Mouse (Mus musculus): ENCODE measurements at regions not wholly inside any gene's neighbourhood (a gene's known extent, or its start where the extent isn't known, plus 50 kb on each side); places are given as distances from the start of the nearest gene placed in this dataset.
A peak's percentile ranks its signal among the peaks of the same experiment; 100 is the strongest.

GRCm38 (mm10) chr1:166812920-166813439 lies 131.3 kb upstream of the Fmo9 start:
- H3K4me1 ChIP-seq (ENCODE audit: control insufficient read depth, insufficient read depth, low read length), result no peaks in the 10 kb centered on the region
- H3K4me3 ChIP-seq (ENCODE audit: low read depth, low read length), result no peak overlapping the region

GRCm38 (mm10) chr1:166817927-166818326 lies 136.3 kb upstream of the Fmo9 start:
- Histone ChIP-seq H3K9me3 (replicated peaks; ENCODE audit: control insufficient read depth, insufficient read depth, low read length, poor library complexity, severe bottlenecking) (no peaks in the 10 kb centered on the region), H3K27ac (ENCODE audit: insufficient read depth, low read length) (no peak overlapping the region), H3K36me3 (ENCODE audit: control insufficient read depth, insufficient read depth, low read length, poor library complexity, severe bottlenecking) (no peaks in the 10 kb centered on the region), H3K9ac (ENCODE audit: low read depth, poor library complexity, severe bottlenecking) (no peak overlapping the region), H3K4me1 (ENCODE audit: control insufficient read depth, insufficient read depth, low read length) (no peaks in the 10 kb centered on the region), H3K4me3 (ENCODE audit: low read depth, low read length) (no peak overlapping the region), H3K27me3 (ENCODE audit: control insufficient read depth, insufficient read depth, low read length, poor library complexity, severe bottlenecking) (no peaks in the 10 kb centered on the region)
- TF ChIP-seq EP300 (IDR thresholded peaks at IDR 0.05; ENCODE audit: insufficient read depth, low read depth, low read length) (no peak), POLR2A (IDR thresholded peaks at IDR 0.05; ENCODE audit: insufficient read depth, low read length) (no peak), CTCF (IDR thresholded peaks at IDR 0.05; ENCODE audit: low read depth, low read length) (no peak)

More at GRCm38 (mm10) chr1:166812920-166813439, 131.3 kb upstream of the Fmo9 start:
- H3K27ac ChIP-seq (ENCODE audit: insufficient read depth, low read length), result no peak overlapping the region
- H3K27me3 ChIP-seq (ENCODE audit: control insufficient read depth, insufficient read depth, low read length, poor library complexity, severe bottlenecking), result no peaks in the 10 kb centered on the region
- H3K9ac ChIP-seq (ENCODE audit: low read depth, poor library complexity, severe bottlenecking), result no peak overlapping the region
- TF ChIP-seq CTCF (IDR thresholded peaks at IDR 0.05; ENCODE audit: low read depth, low read length) (no peak), POLR2A (IDR thresholded peaks at IDR 0.05; ENCODE audit: insufficient read depth, low read length) (no peak), EP300 (IDR thresholded peaks at IDR 0.05; ENCODE audit: insufficient read depth, low read depth, low read length) (no peak)
- H3K36me3 ChIP-seq (ENCODE audit: control insufficient read depth, insufficient read depth, low read length, poor library complexity, severe bottlenecking), result no peaks in the 10 kb centered on the region
- H3K9me3 ChIP-seq (replicated peaks; ENCODE audit: control insufficient read depth, insufficient read depth, low read length, poor library complexity, severe bottlenecking), result no peaks in the 10 kb centered on the region

GRCm38 (mm10) chr1:166818682-166819081 lies 137.0 kb upstream of the Fmo9 start:
- no peak overlapping the region for H3K27ac ChIP-seq (ENCODE audit: insufficient read depth, low read length)
- no peak overlapping the region for H3K9ac ChIP-seq (ENCODE audit: low read depth, poor library complexity, severe bottlenecking)
- no peaks in the 10 kb centered on the region for H3K36me3 ChIP-seq (ENCODE audit: control insufficient read depth, insufficient read depth, low read length, poor library complexity, severe bottlenecking)
- H3K4me3 ChIP-seq (ENCODE audit: low read depth, low read length), result no peak overlapping the region
- TF ChIP-seq CTCF (IDR thresholded peaks at IDR 0.05; ENCODE audit: low read depth, low read length), result no peak
- TF ChIP-seq EP300 (IDR thresholded peaks at IDR 0.05; ENCODE audit: insufficient read depth, low read depth, low read length), result no peak
- no peaks in the 10 kb centered on the region for H3K9me3 ChIP-seq (replicated peaks; ENCODE audit: control insufficient read depth, insufficient read depth, low read length, poor library complexity, severe bottlenecking)
- no peaks in the 10 kb centered on the region for H3K27me3 ChIP-seq (ENCODE audit: control insufficient read depth, insufficient read depth, low read length, poor library complexity, severe bottlenecking)
- no peaks in the 10 kb centered on the region for H3K4me1 ChIP-seq (ENCODE audit: control insufficient read depth, insufficient read depth, low read length)

- Histone ChIP-seq H3K27ac (ENCODE audit: insufficient read depth, low read length) (no peak overlapping the region), H3K9ac (ENCODE audit: low read depth, poor library complexity, severe bottlenecking) (no peak overlapping the region), H3K27me3 (ENCODE audit: control insufficient read depth, insufficient read depth, low read length, poor library complexity, severe bottlenecking) (no peaks in the 10 kb centered on the region), H3K36me3 (ENCODE audit: control insufficient read depth, insufficient read depth, low read length, poor library complexity, severe bottlenecking) (no peaks in the 10 kb centered on the region), H3K9me3 (replicated peaks; ENCODE audit: control insufficient read depth, insufficient read depth, low read length, poor library complexity, severe bottlenecking) (no peaks in the 10 kb centered on the region), H3K4me3 (ENCODE audit: low read depth, low read length) (no peak overlapping the region), H3K4me1 (ENCODE audit: control insufficient read depth, insufficient read depth, low read length) (no peaks in the 10 kb centered on the region)
- TF ChIP-seq POLR2A (IDR thresholded peaks at IDR 0.05; ENCODE audit: insufficient read depth, low read length) (no peak), CTCF (IDR thresholded peaks at IDR 0.05; ENCODE audit: low read depth, low read length) (no peak), EP300 (IDR thresholded peaks at IDR 0.05; ENCODE audit: insufficient read depth, low read depth, low read length) (no peak)
Observed at GRCm38 (mm10) chr1:166819420-166819819, 137.8 kb upstream of the Fmo9 start.

GRCm38 (mm10) chr1:166820050-166820449 lies 138.4 kb upstream of the Fmo9 start:
- no peaks in the 10 kb centered on the region for H3K9me3 ChIP-seq (replicated peaks; ENCODE audit: control insufficient read depth, insufficient read depth, low read length, poor library complexity, severe bottlenecking)
- H3K27ac ChIP-seq (ENCODE audit: insufficient read depth, low read length), result no peak overlapping the region

GRCm38 (mm10) chr1:166821146-166821545 lies 139.5 kb upstream of the Fmo9 start:
- no peaks in the 10 kb centered on the region for H3K4me1 ChIP-seq (ENCODE audit: control insufficient read depth, insufficient read depth, low read length)
- no peak overlapping the region for H3K27ac ChIP-seq (ENCODE audit: insufficient read depth, low read length)
- no peak overlapping the region for H3K9ac ChIP-seq (ENCODE audit: low read depth, poor library complexity, severe bottlenecking)
- TF ChIP-seq CTCF (IDR thresholded peaks at IDR 0.05; ENCODE audit: low read depth, low read length) (peak; percentile 69), POLR2A (IDR thresholded peaks at IDR 0.05; ENCODE audit: insufficient read depth, low read length) (no peak)
- H3K9me3 ChIP-seq (replicated peaks; ENCODE audit: control insufficient read depth, insufficient read depth, low read length, poor library complexity, severe bottlenecking), result no peaks in the 10 kb centered on the region
- H3K4me3 ChIP-seq (ENCODE audit: low read depth, low read length), result no peak overlapping the region
- no peaks in the 10 kb centered on the region for H3K36me3 ChIP-seq (ENCODE audit: control insufficient read depth, insufficient read depth, low read length, poor library complexity, severe bottlenecking)
- H3K27me3 ChIP-seq (ENCODE audit: control insufficient read depth, insufficient read depth, low read length, poor library complexity, severe bottlenecking), result no peaks in the 10 kb centered on the region

More at GRCm38 (mm10) chr1:166820050-166820449, 138.4 kb upstream of the Fmo9 start:
- no peaks in the 10 kb centered on the region for H3K27me3 ChIP-seq (ENCODE audit: control insufficient read depth, insufficient read depth, low read length, poor library complexity, severe bottlenecking)
- H3K4me3 ChIP-seq (ENCODE audit: low read depth, low read length), result no peak overlapping the region
- H3K9ac ChIP-seq (ENCODE audit: low read depth, poor library complexity, severe bottlenecking), result no peak overlapping the region
- TF ChIP-seq EP300 (IDR thresholded peaks at IDR 0.05; ENCODE audit: insufficient read depth, low read depth, low read length), result no peak
- TF ChIP-seq POLR2A (IDR thresholded peaks at IDR 0.05; ENCODE audit: insufficient read depth, low read length), result no peak
- no peak for TF ChIP-seq CTCF (IDR thresholded peaks at IDR 0.05; ENCODE audit: low read depth, low read length)
- H3K4me1 ChIP-seq (ENCODE audit: control insufficient read depth, insufficient read depth, low read length), result no peaks in the 10 kb centered on the region
- no peaks in the 10 kb centered on the region for H3K36me3 ChIP-seq (ENCODE audit: control insufficient read depth, insufficient read depth, low read length, poor library complexity, severe bottlenecking)

Data from ES-Bruce4 (cell line).